Mouse (Mus musculus) erythroblast, embryonic 14.5 days (primary cell): Measurements from ENCODE around the gene Myt1l.

Experiments used
- GATA1 ChIP-seq: IDR thresholded peaks from 2 replicates; pipeline ENCODE4 v1.6.1; 2012; ENCODE audit warnings: low read length, inconsistent platforms, mixed read lengths
- TAL1 ChIP-seq: IDR thresholded peaks from 3 replicates; pipeline ENCODE4 v1.6.1; 2012; ENCODE audit warnings: low read length, inconsistent platforms, mixed read lengths

GRCm38 (mm10) chr12:29956969-29957368, 428.8 kb downstream of the Myt1l start:
- TF ChIP-seq TAL1 (no peak), GATA1 (no peak)
